Mouse (Mus musculus) thymus, postnatal 4 days (tissue): ENCODE data around the gene 4930433I11Rik.
"Not testable (repeated sequence)": the region's sequence is repeated elsewhere in the genome, so short reads cannot be mapped to it uniquely, and the experiment has no call there.

Source experiments
- DNase-seq: peaks from one replicate; pipeline ENCODE4 v3.0.0; 2021

4930433I11Rik gene

DNA sequence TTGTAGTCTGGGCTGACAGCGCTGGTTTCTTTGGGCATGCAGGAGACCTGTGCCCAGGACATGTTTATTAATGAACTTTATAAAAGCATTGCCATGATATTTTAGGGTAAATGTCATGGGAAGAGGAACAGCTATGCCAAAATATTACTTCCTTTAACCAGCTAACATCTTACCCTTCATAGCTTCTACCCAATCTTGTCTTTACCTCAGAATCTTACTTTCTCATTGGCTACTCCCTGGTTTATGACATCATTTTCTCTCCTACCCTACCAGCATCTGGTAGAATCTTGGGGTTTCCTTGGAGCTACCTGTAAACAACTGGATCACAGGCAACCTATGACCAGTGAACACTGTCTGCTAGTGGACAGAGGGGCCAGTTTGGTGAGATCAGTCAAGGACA lies at the start of gene 4930433I11Rik:
4930433I11Rik (plus strand) TSS at position 301 of the 400 bp plus-strand sequence.
- no peak for DNase-seq

DNA sequence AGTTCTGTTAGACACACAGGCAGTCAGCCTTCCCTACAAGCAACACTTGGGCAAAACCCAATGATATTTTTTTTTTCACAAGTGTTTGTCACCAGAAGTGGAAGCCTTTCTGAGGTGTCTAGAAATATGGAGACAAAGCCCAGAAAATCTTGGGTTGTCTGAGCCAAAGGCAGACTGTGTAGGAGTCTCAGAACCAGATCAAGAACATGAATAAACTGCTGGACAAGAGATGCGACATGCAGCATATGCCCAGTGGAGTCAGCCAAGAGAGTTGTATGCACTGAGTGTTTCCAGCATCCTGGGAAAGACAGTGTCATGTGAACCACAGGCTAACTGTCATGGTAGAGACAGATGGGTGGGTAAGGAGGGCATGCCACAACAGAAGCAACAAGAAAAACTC lies 48.0 kb upstream of the 4930433I11Rik start:
- no peak for DNase-seq

GRCm38 (mm10) chr7:40942233-40942935 lies 45.0 kb upstream of the 4930433I11Rik start:
- no peak for DNase-seq

- not testable (repeated sequence) for DNase-seq
These were observed 45.1 kb downstream of the 4930433I11Rik start, which contains the start of gene Gm4884 for GRCm38 (mm10) chr7:41032419-41032818. Gm4884 (plus strand) TSS chr7:41032719.

- DNase-seq = not testable (repeated sequence)
These were observed 56.7 kb downstream of the 4930433I11Rik start for GRCm38 (mm10) chr7:41044058-41044457.
